ENCODE assay signal across 9 mouse cellular contexts in genomic region chr3:55054231-55054630, GRCm38 (mm10). TPM values are rescaled to one million over a fixed set of nuclear protein-coding genes. Genes with fewer than 3 reads are reported as not detected.
DNase-seq lines count a peak whose midpoint lies in the region; ATAC-seq and TF ChIP-seq lines count a peak whose summit lies in the region.
"Had no signal": no experiment of that assay in that cellular context is flagged by ENCODE, and none has a peak within 500 bp of the region (broad histone marks: within the 10 kb centered on the region; RNA-seq: fewer than 3 reads in every experiment).

No protein-coding gene starts in this region.

- no peak overlapping the region for H3K9ac ChIP-seq in heart, postnatal 0 days (replicated peaks; ENCODE audit: low read depth, low read length)
- peak overlapping the region; percentile 50; the same call in 1 of the 2 replicates for H3K9ac ChIP-seq in embryonic facial prominence, embryonic 12.5 days
- no peak overlapping the region for H3K9ac ChIP-seq in hindbrain, embryonic 16.5 days (ENCODE audit: low read depth, low read length)
- H3K9ac ChIP-seq in midbrain, embryonic 16.5 days (ENCODE audit: low read depth, low read length), result no peak overlapping the region

- H3K9me3 ChIP-seq in heart, postnatal 0 days (replicated peaks; ENCODE audit: control insufficient read depth, low read length), result no peaks in the 10 kb centered on the region
- no peaks in the 10 kb centered on the region for H3K9me3 ChIP-seq in embryonic facial prominence, embryonic 12.5 days
- no peaks in the 10 kb centered on the region for H3K9me3 ChIP-seq in hindbrain, embryonic 16.5 days (ENCODE audit: control insufficient read depth, low read length)
- H3K9me3 ChIP-seq in midbrain, embryonic 16.5 days (replicated peaks; ENCODE audit: control insufficient read depth, low read length, poor library complexity, severe bottlenecking), result no peaks in the 10 kb centered on the region

- peaks cover 11% of the 10 kb centered on the region; the same call in 1 of the 2 replicates for H3K4me1 ChIP-seq in heart, postnatal 0 days (ENCODE audit: control insufficient read depth, insufficient read depth)
- peaks cover 12% of the 10 kb centered on the region for H3K4me1 ChIP-seq in embryonic facial prominence, embryonic 12.5 days
- H3K4me1 ChIP-seq in hindbrain, embryonic 16.5 days (ENCODE audit: control insufficient read depth, insufficient read depth, low read depth, low read length), result peaks cover 10% of the 10 kb centered on the region
- H3K4me1 ChIP-seq in midbrain, embryonic 16.5 days (ENCODE audit: control insufficient read depth, insufficient read depth, low read length), result 0 out of 2 replicates have a peak, but pooled peaks cover 2% of the 10 kb centered on the region
- H3K4me1 ChIP-seq in cerebellum, adult 2 months (ENCODE audit: control insufficient read depth, insufficient read depth, low read length), result no peaks in the 10 kb centered on the region

- WGBS in heart, postnatal 0 days, result 59% methylated on average over 6 of the region's 6 CpGs
- 45% methylated on average over 6 of the region's 6 CpGs for WGBS in embryonic facial prominence, embryonic 12.5 days
- WGBS in hindbrain, embryonic 16.5 days, result 41% methylated on average over 6 of the region's 6 CpGs
- WGBS in midbrain, embryonic 16.5 days, result 58% methylated on average over 6 of the region's 6 CpGs
- 56% methylated on average over 6 of the region's 6 CpGs for WGBS in cerebellum, adult 2 months

- no peak for DNase-seq in heart, postnatal 0 days (ENCODE audit: low spot score)
- no peak for DNase-seq in heart, postnatal 4 days
- DNase-seq in adrenal gland, postnatal 10 days, result no peak
- no peak for DNase-seq in layer of hippocampus, adult 11-12 months (ENCODE audit: low spot score)
- no peak for DNase-seq in cerebellum, adult 2 months

- ATAC-seq in heart, postnatal 0 days (ENCODE audit: insufficient read depth, low read depth), result no peak
- ATAC-seq in embryonic facial prominence, embryonic 12.5 days (ENCODE audit: insufficient number of reproducible peaks, insufficient read depth, low FRiP score, low TSS enrichment), result no peak
- ATAC-seq in hindbrain, embryonic 16.5 days, result no peak
- ATAC-seq in midbrain, embryonic 16.5 days, result no peak
- ATAC-seq: CD4-positive, CD25-positive, alpha-beta regulatory T cell, adult 4 months had no signal

- H3K36me3 ChIP-seq in heart, postnatal 0 days (replicated peaks; ENCODE audit: control insufficient read depth, insufficient read depth, low read length), result no peaks in the 10 kb centered on the region
- no peaks in the 10 kb centered on the region for H3K36me3 ChIP-seq in embryonic facial prominence, embryonic 12.5 days
- H3K36me3 ChIP-seq in hindbrain, embryonic 16.5 days (ENCODE audit: control insufficient read depth, insufficient read depth, low read length), result no peaks in the 10 kb centered on the region
- H3K36me3 ChIP-seq in midbrain, embryonic 16.5 days (ENCODE audit: control insufficient read depth, insufficient read depth, low read length), result no peaks in the 10 kb centered on the region

- peaks cover 30% of the 10 kb centered on the region for H3K27me3 ChIP-seq in heart, postnatal 0 days (ENCODE audit: control insufficient read depth, insufficient read depth, low read length)
- H3K27me3 ChIP-seq in embryonic facial prominence, embryonic 12.5 days, result peaks cover 30% of the 10 kb centered on the region
- peaks cover 10% of the 10 kb centered on the region for H3K27me3 ChIP-seq in hindbrain, embryonic 16.5 days (replicated peaks; ENCODE audit: control insufficient read depth, insufficient read depth, low read length)
- H3K27me3 ChIP-seq in midbrain, embryonic 16.5 days (ENCODE audit: control insufficient read depth, insufficient read depth, low read depth, low read length), result no peaks in the 10 kb centered on the region
- H3K27me3 ChIP-seq in cerebellum, adult 2 months (ENCODE audit: control insufficient read depth, insufficient read depth, low read length), result peaks cover 1% of the 10 kb centered on the region; the same call in 1 of the 2 replicates

- TF ChIP-seq CTCF in heart, postnatal 0 days (IDR thresholded peaks at IDR 0.05; ENCODE audit: low read depth), result no peak
- TF ChIP-seq CTCF in cerebellum, adult 2 months (IDR thresholded peaks at IDR 0.05; ENCODE audit: borderline replicate concordance, insufficient read depth, low read depth, low read length), result no peak

- TF ChIP-seq POLR2A in cerebellum, adult 2 months (IDR thresholded peaks at IDR 0.05; ENCODE audit: borderline replicate concordance, insufficient read depth, low read length), result no peak

- no peak overlapping the region for H3K4me3 ChIP-seq in heart, postnatal 0 days (ENCODE audit: low read depth, low read length)
- H3K4me3 ChIP-seq in embryonic facial prominence, embryonic 12.5 days, result no peak overlapping the region
- H3K4me3 ChIP-seq in hindbrain, embryonic 16.5 days (ENCODE audit: low read length), result peak overlapping the region; percentile 73; the same call in 1 of the 2 replicates
- no peak overlapping the region for H3K4me3 ChIP-seq in midbrain, embryonic 16.5 days (ENCODE audit: low read depth, low read length)
- H3K4me3 ChIP-seq in cerebellum, adult 2 months (replicated peaks; ENCODE audit: insufficient read depth, low read depth, low read length), result no peak overlapping the region

- H3K4me2 ChIP-seq in heart, postnatal 0 days (ENCODE audit: low read depth, low read length), result peak overlapping the region; percentile 81
- H3K4me2 ChIP-seq in embryonic facial prominence, embryonic 12.5 days (replicated peaks), result peak overlapping the region; percentile 99
- peak overlapping the region; percentile 99; the same call in 1 of the 2 replicates for H3K4me2 ChIP-seq in hindbrain, embryonic 16.5 days (ENCODE audit: low read length)
- H3K4me2 ChIP-seq in midbrain, embryonic 16.5 days (ENCODE audit: low read length), result peak overlapping the region; percentile 87; the same call in 1 of the 2 replicates

- no peak for TF ChIP-seq EP300 in heart, postnatal 0 days (IDR thresholded peaks at IDR 0.05; ENCODE audit: low read depth)

- no peak overlapping the region for H3K27ac ChIP-seq in heart, postnatal 0 days (ENCODE audit: low read depth)
- H3K27ac ChIP-seq in embryonic facial prominence, embryonic 12.5 days, result no peak overlapping the region
- H3K27ac ChIP-seq in hindbrain, embryonic 16.5 days (ENCODE audit: low read depth, low read length), result no peak overlapping the region
- H3K27ac ChIP-seq in midbrain, embryonic 16.5 days (ENCODE audit: low read length), result no peak overlapping the region
- no peak overlapping the region for H3K27ac ChIP-seq in cerebellum, adult 2 months (ENCODE audit: insufficient read depth, low read length)

RNA-seq across cellular contexts. Expression of gene Ccna1, which starts 1.1 kb away (rescaled TPM):
- 0.08 and 1.3 TPM in 2 replicates for total RNA-seq in heart, postnatal 0 days (2014; rRNA removed; ENCODE audit: low replicate concordance)
- polyA plus RNA-seq in heart, postnatal 0 days (2015; fragmentation: Nextera tagmentation; extraction: Ambion mirVana), result 0.15 and 0.29 TPM in 2 replicates
- total RNA-seq in heart, postnatal 4 days (2021), result under 1 TPM; 0.88 to 0.91 TPM
- polyA plus RNA-seq in embryonic facial prominence, embryonic 12.5 days (2016; fragmentation: Nextera tagmentation; extraction: Ambion mirVana), result 2.8 and 3.1 TPM in 2 replicates
- polyA plus RNA-seq in hindbrain, embryonic 16.5 days (2015; fragmentation: Nextera tagmentation; extraction: Ambion mirVana), result 1.1 and 1.4 TPM in 2 replicates
- polyA plus RNA-seq in midbrain, embryonic 16.5 days (2015; fragmentation: Nextera tagmentation; extraction: Ambion mirVana), result 1.8 and 2.2 TPM in 2 replicates
- under 1 TPM; 0.48 to 0.67 TPM for total RNA-seq in adrenal gland, postnatal 10 days (2021)
- 0.19 and 0.64 TPM in 2 replicates for polyA plus RNA-seq in cerebellum, adult 2 months (2012; rRNA removed)
- polyA plus RNA-seq: CD4-positive, CD25-positive, alpha-beta regulatory T cell, adult 4 months had no signal

RNA-seq across cellular contexts. Expression of gene Spg20, which starts 57.7 kb away (rescaled TPM):
- 20.7 and 22.0 TPM in 2 replicates for total RNA-seq in heart, postnatal 0 days (2014; rRNA removed; ENCODE audit: low replicate concordance)
- 17.7 and 20.6 TPM in 2 replicates for polyA plus RNA-seq in heart, postnatal 0 days (2015; fragmentation: Nextera tagmentation; extraction: Ambion mirVana)
- total RNA-seq in heart, postnatal 4 days (2021), result 10 to 100 TPM; 43.4 to 48.1 TPM
- polyA plus RNA-seq in embryonic facial prominence, embryonic 12.5 days (2016; fragmentation: Nextera tagmentation; extraction: Ambion mirVana), result 82.4 and 86.5 TPM in 2 replicates
- polyA plus RNA-seq in hindbrain, embryonic 16.5 days (2015; fragmentation: Nextera tagmentation; extraction: Ambion mirVana), result 13.1 and 16.2 TPM in 2 replicates
- 13.3 and 14.6 TPM in 2 replicates for polyA plus RNA-seq in midbrain, embryonic 16.5 days (2015; fragmentation: Nextera tagmentation; extraction: Ambion mirVana)
- total RNA-seq in adrenal gland, postnatal 10 days (2021), result 10 to 100 TPM; 46.3 to 50.3 TPM
- polyA plus RNA-seq in cerebellum, adult 2 months (2012; rRNA removed), result 30.2 and 36.0 TPM in 2 replicates
